Mouse (Mus musculus) cerebellum, adult 11 months (tissue): Measurements from ENCODE around the gene Cryzl1.
A peak's percentile ranks its signal among the peaks of the same experiment; 100 is the strongest.

Experiments
- DNase-seq: peaks from one replicate; pipeline ENCODE4 v3.0.0; 2022

Gene Cryzl1

GRCm38 (mm10) chr16:91728123-91729065, at the start of gene Cryzl1:
Cryzl1 (minus strand) TSS chr16:91728975.
- DNase-seq: peak; percentile 98

- no peak for DNase-seq
Observed at GRCm38 (mm10) chr16:91772586-91772985, 43.8 kb upstream of the Cryzl1 start.

DNA sequence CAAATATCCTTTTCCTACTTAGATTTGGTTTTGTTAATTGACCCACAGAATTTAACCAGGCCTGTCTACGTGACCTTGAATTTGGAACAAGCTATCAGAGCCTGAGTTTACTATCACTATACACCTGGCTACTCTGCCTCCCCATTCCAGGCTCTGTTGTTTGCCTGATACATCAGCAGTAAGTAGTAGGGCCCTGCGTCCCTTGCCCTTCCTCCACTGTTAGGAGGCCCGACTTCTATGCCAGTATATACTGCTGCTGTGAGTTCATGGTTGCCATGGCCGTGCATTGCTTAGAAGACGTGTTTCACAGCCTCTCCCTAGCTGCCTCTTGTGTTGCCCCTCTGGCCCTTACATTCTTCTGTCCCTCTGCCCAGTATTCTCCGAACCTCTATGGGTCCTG, 42.6 kb upstream of the Cryzl1 start:
- no peak for DNase-seq

GRCm38 (mm10) chr16:91770662-91771061, 41.9 kb upstream of the Cryzl1 start:
- no peak for DNase-seq

DNA sequence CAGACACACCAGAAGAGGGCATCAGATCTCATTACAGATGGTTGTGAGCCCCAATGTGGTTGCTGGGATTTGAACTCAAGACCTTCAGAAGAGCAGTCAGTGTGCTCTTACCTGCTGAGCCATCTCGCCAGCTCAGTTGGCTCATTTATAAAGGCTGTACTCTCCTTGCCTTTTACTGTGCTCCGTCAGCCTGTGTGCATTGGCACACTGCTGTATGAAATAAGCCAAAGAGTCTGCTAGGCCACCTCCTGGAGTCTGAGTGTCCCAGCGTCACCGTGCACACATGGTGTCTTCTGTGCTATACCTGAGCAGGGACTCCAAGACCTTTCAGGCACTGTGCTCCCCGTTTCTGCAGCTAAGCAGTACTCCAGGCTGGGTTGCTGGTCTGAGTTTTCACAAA, 41.1 kb upstream of the Cryzl1 start:
- DNase-seq: peak; percentile 43

- no peak for DNase-seq
Observed at GRCm38 (mm10) chr16:91768586-91768985, 39.8 kb upstream of the Cryzl1 start.

DNA sequence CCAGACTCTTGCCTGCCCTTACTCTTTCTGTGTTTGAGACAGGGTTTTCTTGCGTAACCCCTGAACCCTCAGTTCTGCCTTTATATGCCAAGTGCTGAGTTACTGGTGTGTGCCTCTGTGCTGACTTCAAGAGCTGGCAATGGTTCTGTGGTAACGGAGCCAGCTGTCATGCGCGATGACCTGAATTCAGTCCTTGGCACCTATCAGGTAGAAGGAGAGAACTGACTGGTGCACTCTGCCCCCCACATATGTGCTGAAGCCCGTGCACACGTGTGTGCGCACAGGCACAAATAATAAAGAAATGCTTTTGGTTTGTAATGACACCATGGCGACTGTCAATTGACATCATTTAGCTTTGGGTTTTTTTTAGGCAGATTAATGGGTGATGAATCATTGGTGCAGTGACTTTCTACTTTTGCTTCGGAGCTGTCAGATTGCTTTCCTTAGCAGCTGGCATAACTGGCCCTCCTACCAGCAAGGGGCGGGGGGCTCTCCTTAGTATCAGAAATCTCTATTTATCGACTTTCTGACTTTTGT, 38.5 kb upstream of the Cryzl1 start:
- peak; percentile 76 for DNase-seq

DNA sequence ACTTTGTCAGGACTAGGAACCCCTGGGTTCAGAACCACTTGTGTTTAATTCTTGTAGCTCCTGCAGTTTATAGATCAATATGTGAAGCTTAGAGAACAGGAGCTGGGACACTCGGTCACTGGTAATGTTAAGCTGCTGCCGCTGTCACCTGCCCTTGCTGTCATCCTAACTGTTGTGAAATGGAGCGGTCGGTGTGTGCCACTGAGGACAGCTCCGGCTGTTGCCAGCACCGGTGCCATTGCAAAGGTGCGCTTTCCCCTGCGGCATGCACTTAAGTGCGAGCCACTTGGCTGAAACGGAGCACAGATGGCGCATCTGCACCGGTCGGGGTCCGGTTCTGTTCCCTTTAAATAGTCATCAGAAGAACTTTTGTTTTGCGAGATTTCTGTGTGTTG, 37.0 kb upstream of the Cryzl1 start:
- DNase-seq: no peak

DNA sequence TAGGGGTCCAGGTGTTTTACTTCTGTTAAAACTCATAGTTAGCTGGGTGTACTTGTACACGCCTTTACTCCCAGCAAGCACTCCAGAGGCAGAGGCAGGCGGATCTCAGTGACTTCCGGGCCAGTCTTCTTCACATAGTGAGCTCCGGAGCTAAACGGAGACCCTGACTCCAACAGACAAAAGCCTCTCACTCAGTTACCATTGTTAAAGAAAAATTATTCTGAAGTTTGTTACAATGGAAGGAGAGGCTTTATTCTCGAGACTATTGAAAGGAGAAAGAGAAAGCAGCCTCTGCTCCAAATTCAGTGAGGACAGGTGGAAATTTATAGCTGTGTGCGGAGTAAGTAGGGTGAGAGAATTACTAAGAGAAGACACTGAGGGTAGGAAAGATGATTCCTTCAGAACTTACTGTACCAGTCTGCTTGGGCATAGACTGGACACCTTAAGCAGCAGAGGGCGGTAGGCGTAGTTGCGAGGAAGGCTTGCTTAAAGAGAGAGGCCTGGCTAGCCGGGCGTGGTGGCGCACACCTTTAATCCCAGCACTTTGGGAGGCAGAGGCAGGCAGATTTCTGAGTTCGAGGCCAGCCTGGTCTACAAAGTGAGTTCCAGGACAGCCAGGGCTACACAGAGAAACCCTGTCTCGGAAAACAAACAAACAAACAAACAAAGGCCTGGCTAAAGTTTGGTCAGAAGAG, 36.5 kb upstream of the Cryzl1 start:
- DNase-seq: no peak

DNA sequence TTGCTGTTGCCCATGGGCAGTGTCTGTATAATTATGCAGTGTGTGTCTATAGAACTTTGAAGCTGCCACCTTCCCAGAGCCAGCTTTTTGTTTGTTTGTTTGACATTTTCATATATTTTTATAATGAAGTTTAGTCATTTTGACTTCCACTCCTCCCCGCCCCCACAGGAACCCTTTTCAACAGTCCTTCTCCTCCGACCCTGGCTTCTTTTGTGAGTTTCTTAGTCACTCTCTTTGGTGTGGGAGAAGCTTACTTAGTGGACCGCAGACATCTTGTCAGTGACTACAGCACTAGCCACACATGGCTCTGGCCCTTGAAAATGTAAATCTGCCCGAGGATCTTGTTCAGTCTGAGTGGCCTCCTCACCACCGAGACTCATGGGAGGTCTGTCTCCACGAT, 35.6 kb upstream of the Cryzl1 start:
- DNase-seq: no peak

DNA sequence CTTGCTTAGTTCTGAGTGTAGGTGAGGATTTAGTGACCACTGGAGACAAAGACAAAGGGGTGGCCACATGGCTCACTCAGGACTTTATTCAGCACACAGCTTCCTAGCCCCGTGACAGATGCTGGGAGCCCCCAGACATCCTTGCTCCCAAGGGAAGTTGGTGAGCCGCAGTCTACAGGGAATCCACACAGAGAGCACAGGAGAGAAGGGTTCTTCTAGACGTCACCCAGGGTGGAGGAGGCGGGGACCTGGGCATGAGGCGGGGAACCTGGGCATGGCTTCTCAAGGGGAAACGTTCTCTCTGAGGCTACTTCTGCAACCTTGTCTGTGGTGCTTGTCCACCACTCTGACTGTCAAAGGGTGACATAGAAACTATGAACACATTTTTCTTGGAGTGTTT, 35.2 kb upstream of the Cryzl1 start:
- DNase-seq: no peak

DNA sequence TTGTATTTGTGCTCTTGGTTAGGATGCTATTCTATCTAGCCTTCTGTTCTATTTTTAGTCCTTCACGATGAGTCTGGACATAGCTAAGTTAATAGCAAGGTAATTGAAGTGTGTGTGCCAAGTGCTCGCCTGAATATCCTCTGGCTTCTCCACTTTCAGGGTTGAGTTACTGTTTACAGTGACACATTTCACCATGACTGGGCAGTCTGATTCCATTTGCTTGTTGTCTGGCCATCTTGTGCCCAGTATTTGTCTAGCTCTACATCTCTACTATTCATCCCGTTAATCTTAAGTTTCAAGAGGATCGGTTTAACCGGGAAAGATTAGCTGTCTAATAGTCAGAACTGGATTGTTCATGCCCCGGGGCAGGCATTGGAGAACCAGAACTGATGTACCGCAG, 33.7 kb upstream of the Cryzl1 start:
- DNase-seq: no peak

DNA sequence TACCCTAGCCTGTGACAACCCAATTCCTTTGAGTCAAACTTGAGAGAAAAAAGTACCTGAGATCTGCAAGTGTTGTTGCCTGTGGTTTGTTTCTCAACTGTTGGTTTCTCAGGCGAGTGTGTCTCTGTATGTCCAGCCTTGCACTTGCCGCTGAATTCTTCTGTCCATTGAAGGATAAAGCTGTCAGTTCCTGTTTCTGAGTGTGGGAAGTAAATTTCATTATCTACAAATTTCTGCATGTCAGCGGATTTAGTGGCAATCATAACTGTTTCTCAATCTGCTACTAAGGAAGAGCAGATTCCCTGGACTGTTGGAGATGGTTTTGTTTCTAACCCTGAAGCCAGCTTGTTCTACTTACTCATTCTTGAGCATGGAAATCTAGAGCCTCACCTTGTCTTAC, 33.0 kb upstream of the Cryzl1 start:
- DNase-seq: no peak

GRCm38 (mm10) chr16:91761202-91761601, 32.4 kb upstream of the Cryzl1 start:
- DNase-seq: no peak

DNA sequence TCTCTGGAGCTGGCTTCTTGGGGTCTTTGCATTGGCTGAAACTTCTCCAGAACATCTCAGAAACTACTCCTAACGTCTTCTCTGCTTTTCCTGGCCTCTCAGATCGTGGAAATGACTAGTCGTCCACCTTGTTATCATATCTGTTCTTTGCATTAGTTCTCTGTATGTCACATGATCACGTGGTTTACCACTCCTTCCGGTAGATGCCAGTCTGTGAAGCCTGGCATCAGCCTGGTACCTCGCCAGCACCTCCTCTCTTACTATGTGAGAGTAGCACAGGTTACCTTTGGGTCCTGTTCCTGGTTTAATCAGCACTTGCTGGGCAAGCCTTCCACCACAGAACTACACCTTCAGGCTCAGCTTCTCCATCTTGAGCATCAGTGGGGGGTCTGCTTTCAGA, 26.2 kb upstream of the Cryzl1 start:
- no peak for DNase-seq

GRCm38 (mm10) chr16:91753611-91754010, 24.8 kb upstream of the Cryzl1 start:
- no peak for DNase-seq

DNA sequence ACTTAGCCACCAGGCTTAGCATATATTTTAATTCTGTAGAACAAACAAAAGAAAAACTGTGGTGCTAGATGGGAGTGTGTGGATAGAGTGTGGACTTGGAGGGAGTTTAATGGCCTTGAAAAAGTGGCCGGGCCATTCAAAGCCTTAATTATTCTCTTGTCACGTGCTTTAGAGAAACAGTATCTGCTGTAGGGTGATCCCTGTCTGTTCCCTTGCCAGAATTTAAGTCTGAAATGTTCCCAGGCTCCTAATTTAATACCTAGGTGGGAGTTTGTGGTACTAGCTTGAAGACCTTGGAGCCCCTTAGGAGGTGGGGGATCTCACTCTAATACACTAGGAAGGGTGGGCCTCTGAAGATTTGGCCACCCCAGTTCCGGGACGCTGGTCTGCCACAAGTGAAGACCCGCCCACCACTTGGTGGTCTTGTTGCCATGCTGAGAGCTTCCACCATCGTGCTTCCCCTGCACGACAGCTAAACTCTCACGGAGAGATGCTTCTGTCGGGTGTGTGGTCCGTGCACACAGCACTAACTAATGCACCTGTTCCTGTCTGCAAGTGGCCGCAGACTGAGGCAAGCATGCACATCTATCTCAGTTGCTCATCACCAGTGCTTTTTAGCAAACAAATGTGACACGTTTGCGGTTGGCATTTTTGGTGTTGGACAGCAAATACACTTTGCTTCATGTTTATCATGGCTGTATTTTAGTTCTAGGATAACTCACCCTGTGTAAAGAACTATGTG, 23.0 kb upstream of the Cryzl1 start:
- no peak for DNase-seq

- DNase-seq: no peak
Observed at GRCm38 (mm10) chr16:91747567-91747966, 18.8 kb upstream of the Cryzl1 start.

DNA sequence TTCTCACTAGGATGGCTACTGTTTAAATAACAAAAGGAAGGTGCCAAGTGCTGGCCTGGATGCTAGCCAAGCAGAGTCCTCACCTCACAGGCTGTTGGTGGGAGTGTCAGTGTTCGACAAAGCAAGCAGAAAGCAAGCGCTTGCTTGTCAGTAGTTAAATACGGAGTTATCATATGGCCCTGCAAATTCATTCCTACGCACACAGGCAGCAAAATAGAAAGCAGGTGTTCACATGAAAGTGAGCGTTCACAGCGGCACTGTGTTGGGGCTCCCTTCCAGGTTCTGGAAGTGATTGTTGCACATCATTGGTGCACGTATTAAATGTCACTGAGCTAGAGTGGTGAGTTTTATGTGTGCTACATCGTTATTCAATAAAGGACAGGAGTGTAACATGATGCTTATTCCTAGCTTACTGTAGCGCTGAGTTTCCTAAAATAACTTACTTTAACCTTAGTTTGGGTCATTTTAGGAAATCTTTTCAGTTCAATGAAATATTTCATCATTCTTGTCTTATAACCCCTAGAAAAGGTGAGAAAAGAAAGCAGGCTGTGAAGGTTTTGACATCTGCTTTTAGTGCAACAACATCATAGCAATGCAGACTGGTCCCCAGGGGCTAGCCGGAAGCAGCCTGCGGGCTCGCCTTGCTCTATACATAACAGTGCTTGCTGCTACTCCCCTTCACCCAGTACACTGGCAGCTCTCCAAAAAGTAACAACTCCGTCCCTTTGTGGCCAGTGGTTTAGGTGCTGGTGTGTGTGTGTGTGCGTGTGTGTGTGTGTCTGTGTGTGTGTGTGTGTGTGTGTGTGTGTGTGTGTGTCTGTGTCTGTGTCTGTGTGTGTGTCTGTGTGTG, 17.6 kb upstream of the Cryzl1 start:
- peak; percentile 75 for DNase-seq

DNA sequence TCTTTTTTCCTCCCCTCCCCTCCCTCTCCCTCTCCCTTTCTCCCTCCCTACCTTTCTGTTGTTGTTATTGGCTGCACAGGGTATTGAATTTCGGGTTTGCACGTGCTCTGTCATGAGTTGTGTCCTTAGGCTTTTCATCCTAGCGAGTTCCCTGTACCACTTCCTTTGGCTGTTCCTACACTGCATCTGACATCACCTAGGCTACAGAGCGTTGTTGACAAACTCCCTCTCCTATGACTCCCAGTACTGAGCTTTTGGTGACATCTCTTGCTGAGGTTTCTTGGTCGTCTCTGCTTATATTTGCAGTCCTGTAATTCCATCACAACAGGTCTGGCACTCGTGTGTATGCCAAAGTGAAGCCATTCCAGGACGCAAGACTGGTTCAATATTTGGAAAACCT, 14.3 kb upstream of the Cryzl1 start:
- no peak for DNase-seq

DNA sequence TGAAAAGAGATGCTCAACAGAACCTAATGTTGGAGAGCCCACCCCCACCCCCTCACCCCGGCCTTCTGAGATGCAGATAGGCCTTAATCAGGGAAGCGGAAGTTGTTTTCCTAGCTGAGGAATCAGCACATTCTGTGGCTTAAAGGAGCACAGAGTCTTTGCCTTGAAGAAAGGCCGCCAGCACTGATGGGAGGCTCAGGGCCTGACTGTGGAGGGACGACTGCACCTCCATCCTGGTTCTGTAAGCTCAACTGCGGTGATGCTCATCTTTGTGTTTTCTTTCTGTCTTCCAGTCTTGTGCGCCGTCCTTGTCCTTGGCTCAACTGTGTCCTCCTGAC, 12.1 kb upstream of the Cryzl1 start:
- no peak for DNase-seq

DNA sequence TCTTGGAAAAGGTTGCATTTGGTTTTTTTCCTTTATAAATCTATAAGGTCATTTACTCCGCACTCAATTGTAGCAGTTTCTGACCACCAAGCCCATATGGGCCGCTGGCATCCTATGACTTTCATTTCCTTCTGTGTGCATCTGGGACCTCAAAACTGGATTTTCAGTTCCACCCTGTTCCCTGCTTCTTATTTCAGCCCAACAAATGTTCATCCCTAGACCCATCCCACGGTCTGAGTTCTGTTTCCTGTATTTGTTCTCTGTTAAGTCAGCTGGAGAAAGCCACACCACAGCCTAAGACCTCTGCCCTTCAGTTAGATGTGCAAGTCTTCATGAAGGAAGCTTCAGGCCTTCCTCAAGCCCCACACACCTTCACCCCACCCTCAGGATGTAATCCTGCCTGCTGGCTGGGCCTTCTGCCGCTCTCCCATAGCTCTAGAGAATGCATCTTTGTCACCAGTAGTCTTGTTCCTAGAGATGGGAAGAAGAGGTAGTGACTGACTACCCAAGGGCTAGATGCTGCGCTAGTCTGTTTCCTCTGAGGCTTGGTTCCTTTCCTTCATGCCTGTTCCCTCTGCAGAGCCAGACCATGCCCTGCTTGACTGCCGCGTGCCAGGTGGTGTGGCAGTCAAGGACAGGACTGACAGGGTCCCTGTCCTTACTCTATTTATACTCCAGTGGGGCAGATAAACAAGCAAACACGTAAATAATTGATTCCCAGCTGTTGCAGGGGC, 11.6 kb upstream of the Cryzl1 start:
- DNase-seq: no peak
